Mouse (Mus musculus): ENCODE results near the gene Tpra1.

Gene Tpra1

GRCm38 (mm10) chr6:88889410-88890042 lies 12.5 kb upstream of the Tpra1 start:
- no peak for DNase-seq (ENCODE audit: low read depth, low spot score)

GRCm38 (mm10) chr6:88890832-88891231 lies 11.2 kb upstream of the Tpra1 start:
- DNase-seq (ENCODE audit: low read depth, low spot score): no peak

GRCm38 (mm10) chr6:88893559-88893958 lies 8.5 kb upstream of the Tpra1 start:
- peak; percentile 84 for DNase-seq (ENCODE audit: low read depth, low spot score)

GRCm38 (mm10) chr6:88895943-88896342 lies 6.1 kb upstream of the Tpra1 start:
- DNase-seq (ENCODE audit: low read depth, low spot score): peak; percentile 88

GRCm38 (mm10) chr6:88897246-88897645 lies 4.8 kb upstream of the Tpra1 start:
- DNase-seq (ENCODE audit: low read depth, low spot score): no peak

GRCm38 (mm10) chr6:88898534-88899048 lies 3.5 kb upstream of the Tpra1 start, which contains the start of gene Mcm2:
Gene Mcm2 (minus strand): TSS chr6:88898780.
- DNase-seq (ENCODE audit: low read depth, low spot score): peak; percentile 99

- DNase-seq (ENCODE audit: low read depth, low spot score): no peak
These were observed 3.0 kb upstream of the Tpra1 start for GRCm38 (mm10) chr6:88899086-88899485.

GRCm38 (mm10) chr6:88899628-88900027 lies 2.4 kb upstream of the Tpra1 start:
- DNase-seq (ENCODE audit: low read depth, low spot score): no peak

- DNase-seq (ENCODE audit: low read depth, low spot score): no peak
These were observed 580 bp upstream of the Tpra1 start for GRCm38 (mm10) chr6:88901471-88901870.

- DNase-seq (ENCODE audit: low read depth, low spot score): no peak
These were observed 1.7 kb downstream of the Tpra1 start for GRCm38 (mm10) chr6:88903708-88904107.

GRCm38 (mm10) chr6:88904456-88904974 lies 2.5 kb downstream of the Tpra1 start:
- DNase-seq (ENCODE audit: low read depth, low spot score): no peak

GRCm38 (mm10) chr6:88905042-88905441 lies 3.0 kb downstream of the Tpra1 start:
- no peak for DNase-seq (ENCODE audit: low read depth, low spot score)

GRCm38 (mm10) chr6:88906369-88907108 lies 4.5 kb downstream of the Tpra1 start:
- peak; percentile 88 for DNase-seq (ENCODE audit: low read depth, low spot score)

- no peak for DNase-seq (ENCODE audit: low read depth, low spot score)
These were observed 7.1 kb downstream of the Tpra1 start for GRCm38 (mm10) chr6:88909151-88909550.

- no peak for DNase-seq (ENCODE audit: low read depth, low spot score)
These were observed 11.0 kb downstream of the Tpra1 start for GRCm38 (mm10) chr6:88913022-88913421.

- DNase-seq (ENCODE audit: low read depth, low spot score): no peak
These were observed 11.4 kb downstream of the Tpra1 start for GRCm38 (mm10) chr6:88913440-88913839.

- DNase-seq (ENCODE audit: low read depth, low spot score): no peak
These were observed 12.7 kb downstream of the Tpra1 start for GRCm38 (mm10) chr6:88914799-88915198.

- no peak for DNase-seq (ENCODE audit: low read depth, low spot score)
These were observed 13.5 kb downstream of the Tpra1 start for GRCm38 (mm10) chr6:88915510-88915909.

- DNase-seq (ENCODE audit: low read depth, low spot score): peak; percentile 87
These were observed 14.1 kb downstream of the Tpra1 start for GRCm38 (mm10) chr6:88916153-88916552.

- no peak for DNase-seq (ENCODE audit: low read depth, low spot score)
These were observed 16.8 kb downstream of the Tpra1 start for GRCm38 (mm10) chr6:88918802-88919201.

GRCm38 (mm10) chr6:88924502-88925275 lies 22.6 kb downstream of the Tpra1 start:
- no peak for DNase-seq (ENCODE audit: low read depth, low spot score)

- peak; percentile 74 for DNase-seq (ENCODE audit: low read depth, low spot score)
These were observed 23.7 kb downstream of the Tpra1 start for GRCm38 (mm10) chr6:88925640-88926205.

All from ES-CJ7 (cell line).